Mouse (Mus musculus): ENCODE measurements at regions not wholly inside any gene's neighbourhood (a gene's known extent, or its start where the extent isn't known, plus 50 kb on each side); places are given as distances from the start of the nearest gene placed in this dataset.
A peak's percentile ranks its signal among the peaks of the same experiment; 100 is the strongest.

- no peaks in the 10 kb centered on the region for H3K27me3 ChIP-seq (replicated peaks)
- no peak for ATAC-seq (ENCODE audit: extremely low read depth, insufficient number of reproducible peaks, low FRiP score, low TSS enrichment)
- no peak overlapping the region for H3K9ac ChIP-seq
- H3K9me3 ChIP-seq = no peaks in the 10 kb centered on the region
- no peak overlapping the region for H3K4me2 ChIP-seq
- H3K36me3 ChIP-seq = no peaks in the 10 kb centered on the region
- H3K27ac ChIP-seq (replicated peaks) = no peak overlapping the region
- no peak overlapping the region for H3K4me3 ChIP-seq
- H3K4me1 ChIP-seq = no peaks in the 10 kb centered on the region
- 70% methylated on average over 18 of the region's 18 CpGs for WGBS
Observed at GRCm38 (mm10) chr2:19049877-19050731, 52.0 kb downstream of the 4930426L09Rik start.

- H3K36me3 ChIP-seq = no peaks in the 10 kb centered on the region
- H3K27ac ChIP-seq (replicated peaks) = no peak overlapping the region
- H3K27me3 ChIP-seq (replicated peaks) = no peaks in the 10 kb centered on the region
- no peak overlapping the region for H3K9ac ChIP-seq
- ATAC-seq (ENCODE audit: extremely low read depth, insufficient number of reproducible peaks, low FRiP score, low TSS enrichment) = no peak
- WGBS = 69% methylated on average over 2 of the region's 2 CpGs
- no peaks in the 10 kb centered on the region for H3K4me1 ChIP-seq
- no peak overlapping the region for H3K4me2 ChIP-seq
- no peak overlapping the region for H3K4me3 ChIP-seq
- no peaks in the 10 kb centered on the region for H3K9me3 ChIP-seq
Observed at GRCm38 (mm10) chr2:19055500-19055899, 57.4 kb downstream of the 4930426L09Rik start.

GRCm38 (mm10) chr2:19057859-19058258 is 59.7 kb downstream of the 4930426L09Rik start:
- 62% methylated on average over 5 of the region's 5 CpGs for WGBS
- no peak overlapping the region for H3K4me2 ChIP-seq
- no peak for ATAC-seq (ENCODE audit: extremely low read depth, insufficient number of reproducible peaks, low FRiP score, low TSS enrichment)

GRCm38 (mm10) chr2:19058765-19059164 is 60.6 kb downstream of the 4930426L09Rik start:
- Histone ChIP-seq H3K4me2 (no peak overlapping the region), H3K9me3 (no peaks in the 10 kb centered on the region), H3K27ac (replicated peaks) (no peak overlapping the region), H3K27me3 (replicated peaks) (no peaks in the 10 kb centered on the region), H3K36me3 (no peaks in the 10 kb centered on the region), H3K4me1 (no peaks in the 10 kb centered on the region), H3K9ac (no peak overlapping the region), H3K4me3 (no peak overlapping the region)
- WGBS = 69% methylated on average over 3 of the region's 3 CpGs
- ATAC-seq (ENCODE audit: extremely low read depth, insufficient number of reproducible peaks, low FRiP score, low TSS enrichment) = no peak

More at GRCm38 (mm10) chr2:19057859-19058258, 59.7 kb downstream of the 4930426L09Rik start:
- Histone ChIP-seq H3K27ac (replicated peaks) (no peak overlapping the region), H3K36me3 (no peaks in the 10 kb centered on the region), H3K4me1 (no peaks in the 10 kb centered on the region), H3K9me3 (no peaks in the 10 kb centered on the region), H3K9ac (no peak overlapping the region), H3K27me3 (replicated peaks) (no peaks in the 10 kb centered on the region), H3K4me3 (no peak overlapping the region)

GRCm38 (mm10) chr2:19059246-19059645 is 61.1 kb downstream of the 4930426L09Rik start:
- WGBS = 53% methylated on average over 5 of the region's 5 CpGs
- no peak overlapping the region for H3K4me2 ChIP-seq
- H3K4me3 ChIP-seq = no peak overlapping the region
- H3K9ac ChIP-seq = no peak overlapping the region
- H3K27me3 ChIP-seq (replicated peaks) = no peaks in the 10 kb centered on the region
- ATAC-seq (ENCODE audit: extremely low read depth, insufficient number of reproducible peaks, low FRiP score, low TSS enrichment) = no peak
- H3K4me1 ChIP-seq = no peaks in the 10 kb centered on the region
- H3K36me3 ChIP-seq = no peaks in the 10 kb centered on the region
- no peak overlapping the region for H3K27ac ChIP-seq (replicated peaks)
- no peaks in the 10 kb centered on the region for H3K9me3 ChIP-seq

GRCm38 (mm10) chr2:19060218-19060915 is 62.2 kb downstream of the 4930426L09Rik start:
- no peak overlapping the region for H3K4me3 ChIP-seq
- H3K4me1 ChIP-seq = 0 out of 2 replicates have a peak, but pooled peaks cover 6% of the 10 kb centered on the region
- H3K27ac ChIP-seq (replicated peaks) = no peak overlapping the region
- no peaks in the 10 kb centered on the region for H3K36me3 ChIP-seq
- no peak for ATAC-seq (ENCODE audit: extremely low read depth, insufficient number of reproducible peaks, low FRiP score, low TSS enrichment)
- no peak overlapping the region for H3K4me2 ChIP-seq
- WGBS = 76% methylated on average over 9 of the region's 9 CpGs
- no peak overlapping the region for H3K9ac ChIP-seq
- H3K9me3 ChIP-seq = no peaks in the 10 kb centered on the region
- no peaks in the 10 kb centered on the region for H3K27me3 ChIP-seq (replicated peaks)

- Histone ChIP-seq H3K27ac (replicated peaks) (no peak overlapping the region), H3K4me1 (0 out of 2 replicates have a peak, but pooled peaks cover 6% of the 10 kb centered on the region), H3K4me3 (no peak overlapping the region), H3K9me3 (no peaks in the 10 kb centered on the region), H3K4me2 (peak overlapping the region; percentile 14; the same call in 1 of the 2 replicates), H3K36me3 (no peaks in the 10 kb centered on the region), H3K9ac (no peak overlapping the region), H3K27me3 (replicated peaks) (no peaks in the 10 kb centered on the region)
- 49% methylated on average over 9 of the region's 9 CpGs for WGBS
- no peak for ATAC-seq (ENCODE audit: extremely low read depth, insufficient number of reproducible peaks, low FRiP score, low TSS enrichment)
Observed at GRCm38 (mm10) chr2:19064560-19065362, 66.6 kb downstream of the 4930426L09Rik start.

- no peak for ATAC-seq (ENCODE audit: extremely low read depth, insufficient number of reproducible peaks, low FRiP score, low TSS enrichment)
- Histone ChIP-seq H3K4me1 (0 out of 2 replicates have a peak, but pooled peaks cover 6% of the 10 kb centered on the region), H3K9ac (no peak overlapping the region), H3K27ac (replicated peaks) (no peak overlapping the region), H3K4me2 (no peak overlapping the region), H3K36me3 (no peaks in the 10 kb centered on the region), H3K4me3 (no peak overlapping the region), H3K27me3 (replicated peaks) (no peaks in the 10 kb centered on the region), H3K9me3 (no peaks in the 10 kb centered on the region)
- WGBS = 65% methylated on average over 1 of the region's 1 CpGs
Observed at GRCm38 (mm10) chr2:19065511-19065910, 67.4 kb downstream of the 4930426L09Rik start.

GRCm38 (mm10) chr2:19068161-19068560 is 70.0 kb downstream of the 4930426L09Rik start:
- 0 out of 2 replicates have a peak, but pooled peaks cover 6% of the 10 kb centered on the region for H3K4me1 ChIP-seq
- no peaks in the 10 kb centered on the region for H3K9me3 ChIP-seq
- no peak overlapping the region for H3K4me3 ChIP-seq
- H3K27ac ChIP-seq (replicated peaks) = no peak overlapping the region
- H3K9ac ChIP-seq = no peak overlapping the region
- WGBS = 81% methylated on average over 1 of the region's 1 CpGs
- H3K4me2 ChIP-seq = no peak overlapping the region
- H3K27me3 ChIP-seq (replicated peaks) = no peaks in the 10 kb centered on the region
- no peaks in the 10 kb centered on the region for H3K36me3 ChIP-seq
- no peak for ATAC-seq (ENCODE audit: extremely low read depth, insufficient number of reproducible peaks, low FRiP score, low TSS enrichment)

- H3K9me3 ChIP-seq = no peaks in the 10 kb centered on the region
- H3K9ac ChIP-seq = no peak overlapping the region
- H3K36me3 ChIP-seq = no peaks in the 10 kb centered on the region
- H3K4me1 ChIP-seq = no peaks in the 10 kb centered on the region
- 64% methylated on average over 3 of the region's 3 CpGs for WGBS
- no peaks in the 10 kb centered on the region for H3K27me3 ChIP-seq (replicated peaks)
- no peak overlapping the region for H3K4me3 ChIP-seq
- no peak overlapping the region for H3K4me2 ChIP-seq
- ATAC-seq (ENCODE audit: extremely low read depth, insufficient number of reproducible peaks, low FRiP score, low TSS enrichment) = no peak
- H3K27ac ChIP-seq (replicated peaks) = no peak overlapping the region
Observed at GRCm38 (mm10) chr2:19083816-19084215, 85.7 kb downstream of the 4930426L09Rik start.

- no peak for ATAC-seq (ENCODE audit: extremely low read depth, insufficient number of reproducible peaks, low FRiP score, low TSS enrichment)
Observed at GRCm38 (mm10) chr2:19085105-19085504, 87.0 kb downstream of the 4930426L09Rik start.

More at GRCm38 (mm10) chr2:19085105-19085504, 87.0 kb downstream of the 4930426L09Rik start:
- Histone ChIP-seq H3K27me3 (replicated peaks) (no peaks in the 10 kb centered on the region), H3K36me3 (no peaks in the 10 kb centered on the region), H3K9ac (no peak overlapping the region), H3K4me3 (no peak overlapping the region), H3K9me3 (peaks cover 9% of the 10 kb centered on the region; the same call in 1 of the 2 replicates), H3K27ac (replicated peaks) (no peak overlapping the region), H3K4me2 (no peak overlapping the region), H3K4me1 (no peaks in the 10 kb centered on the region)
- 46% methylated on average over 4 of the region's 4 CpGs for WGBS

Measured in heart, embryonic 13.5 days (tissue).